Mouse (Mus musculus) bone marrow macrophage, adult 2 months (primary cell): ENCODE results near the gene Clic3.

Experiments used
- CTCF ChIP-seq: IDR thresholded peaks from 2 replicates; pipeline ENCODE4 v1.5.1; 2012; ENCODE audit warnings: low read depth, mild to moderate bottlenecking, low read length, moderate library complexity
- POLR2A ChIP-seq: IDR thresholded peaks from 2 replicates; pipeline ENCODE4 v1.6.1; 2012; ENCODE audit warnings: mild to moderate bottlenecking, low read depth, low read length, borderline replicate concordance

DNA sequence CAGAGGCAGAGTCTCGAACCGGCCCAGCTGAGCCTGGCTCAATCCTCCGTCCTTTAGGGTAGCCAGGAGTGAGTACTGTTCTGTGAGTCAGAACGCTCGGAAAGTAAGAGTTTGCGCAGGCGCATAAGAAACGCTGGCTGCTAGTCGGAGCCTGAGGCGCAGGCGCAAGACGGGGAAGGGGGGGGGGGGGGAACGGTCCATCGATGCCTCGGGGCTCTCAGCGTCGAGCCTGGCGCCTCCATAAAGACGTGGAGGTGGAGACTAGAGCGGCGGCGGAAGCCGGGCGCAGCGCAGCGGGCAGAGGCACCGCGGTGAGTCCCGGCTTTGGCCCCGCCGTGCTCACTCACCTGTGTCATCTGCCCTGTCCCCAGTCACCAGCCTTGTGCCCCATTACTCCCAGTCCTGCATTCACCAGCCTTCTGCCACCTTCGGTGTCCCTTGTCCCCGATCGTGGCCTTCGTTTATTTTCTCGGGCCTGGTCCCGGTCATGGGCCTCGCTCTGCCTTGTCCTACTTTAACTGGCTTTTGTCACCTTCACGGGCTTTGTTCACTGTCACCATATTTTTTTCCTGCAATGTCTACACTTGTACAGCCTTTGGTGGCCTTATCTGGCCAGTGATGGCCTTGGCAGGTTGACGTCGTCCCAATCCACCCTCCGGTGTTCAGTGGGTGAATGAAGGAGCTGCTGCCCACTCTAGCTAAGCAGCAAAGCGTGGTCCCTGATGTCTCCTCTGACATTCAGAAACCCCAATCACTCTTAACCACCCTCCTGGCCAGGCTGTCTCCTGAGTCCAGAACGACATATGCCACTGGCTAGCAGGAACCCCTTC is 44.2 kb downstream of the Clic3 start, which contains the start of gene Fbxw5:
- TF ChIP-seq CTCF (no peak), POLR2A (no peak)
